Comparison of ENCODE assay signal across 21 mouse cellular contexts in the genomic region with DNA sequence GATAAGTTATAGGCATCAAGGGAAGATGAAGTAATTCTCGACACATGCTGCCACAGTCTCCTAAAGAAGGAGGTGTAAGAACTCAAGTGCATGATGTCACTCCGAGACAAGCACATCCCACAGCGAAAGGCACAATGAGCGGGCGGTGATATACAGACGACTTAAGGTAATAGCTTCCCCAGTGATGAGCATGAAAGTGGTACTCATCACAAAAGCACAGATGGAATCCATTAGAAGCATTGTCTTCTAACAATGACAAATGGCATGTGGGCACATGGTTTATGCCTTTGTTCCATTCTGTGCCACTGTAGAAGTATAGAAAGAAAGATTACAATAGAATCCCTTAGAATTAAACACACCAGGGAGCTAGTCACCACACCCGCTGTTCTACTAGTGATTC.
DNase-seq lines count a peak whose midpoint lies in the region; ATAC-seq and TF ChIP-seq lines count a peak whose summit lies in the region.
"Had no signal": no experiment of that assay in that cellular context is flagged by ENCODE, and none has a peak within 500 bp of the region (broad histone marks: within the 10 kb centered on the region; RNA-seq: fewer than 3 reads in every experiment).

No protein-coding gene starts in this region.

- no peak overlapping the region for H3K27ac ChIP-seq in forebrain, embryonic 14.5 days (ENCODE audit: low read depth, low read length)
- no peak overlapping the region for H3K27ac ChIP-seq in forebrain, embryonic 12.5 days
- no peak overlapping the region for H3K27ac ChIP-seq in midbrain, embryonic 11.5 days (ENCODE audit: low read depth, low read length)
- no peak overlapping the region for H3K27ac ChIP-seq in midbrain, embryonic 13.5 days
- no peak overlapping the region for H3K27ac ChIP-seq in neural tube, embryonic 14.5 days (ENCODE audit: low read depth, low read length)
- no peak overlapping the region for H3K27ac ChIP-seq in intestine, postnatal 0 days (ENCODE audit: low read depth, low read length)
- H3K27ac ChIP-seq: heart, embryonic 13.5 days; layer of hippocampus, adult 2 months; stomach, postnatal 0 days had no signal

- no peak for TF ChIP-seq CTCF in intestine, postnatal 0 days (IDR thresholded peaks at IDR 0.05; ENCODE audit: low read depth)

- no peaks in the 10 kb centered on the region for H3K9me3 ChIP-seq in forebrain, embryonic 14.5 days (replicated peaks; ENCODE audit: control insufficient read depth, low read length)
- H3K9me3 ChIP-seq in forebrain, embryonic 12.5 days = no peaks in the 10 kb centered on the region
- H3K9me3 ChIP-seq in midbrain, embryonic 11.5 days (ENCODE audit: control insufficient read depth, low read length) = no peaks in the 10 kb centered on the region
- no peaks in the 10 kb centered on the region for H3K9me3 ChIP-seq in midbrain, embryonic 13.5 days
- H3K9me3 ChIP-seq in neural tube, embryonic 14.5 days (ENCODE audit: control insufficient read depth, low read length) = no peaks in the 10 kb centered on the region
- H3K9me3 ChIP-seq in intestine, postnatal 0 days (ENCODE audit: control insufficient read depth) = no peaks in the 10 kb centered on the region
- H3K9me3 ChIP-seq: heart, embryonic 13.5 days had no signal

- no peak overlapping the region for H3K9ac ChIP-seq in forebrain, embryonic 14.5 days (ENCODE audit: low read length)
- H3K9ac ChIP-seq in forebrain, embryonic 12.5 days = no peak overlapping the region
- no peak overlapping the region for H3K9ac ChIP-seq in midbrain, embryonic 11.5 days (ENCODE audit: low read length)
- H3K9ac ChIP-seq in midbrain, embryonic 13.5 days (replicated peaks) = no peak overlapping the region
- no peak overlapping the region for H3K9ac ChIP-seq in neural tube, embryonic 14.5 days (replicated peaks; ENCODE audit: low read depth, low read length)
- no peak overlapping the region for H3K9ac ChIP-seq in intestine, postnatal 0 days (ENCODE audit: low read depth, low read length)
- H3K9ac ChIP-seq: heart, embryonic 13.5 days; lung, embryonic 14.5 days had no signal

- no peaks in the 10 kb centered on the region for H3K27me3 ChIP-seq in forebrain, embryonic 14.5 days (replicated peaks; ENCODE audit: control insufficient read depth, insufficient read depth, low read length)
- H3K27me3 ChIP-seq in forebrain, embryonic 12.5 days = no peaks in the 10 kb centered on the region
- H3K27me3 ChIP-seq in midbrain, embryonic 11.5 days (ENCODE audit: control insufficient read depth, insufficient read depth, low read length) = no peaks in the 10 kb centered on the region
- H3K27me3 ChIP-seq in midbrain, embryonic 13.5 days = no peaks in the 10 kb centered on the region
- H3K27me3 ChIP-seq in neural tube, embryonic 14.5 days (ENCODE audit: control insufficient read depth, insufficient read depth, low read length) = no peaks in the 10 kb centered on the region
- no peaks in the 10 kb centered on the region for H3K27me3 ChIP-seq in intestine, postnatal 0 days (replicated peaks; ENCODE audit: control insufficient read depth, insufficient read depth, low read length)
- H3K27me3 ChIP-seq: heart, embryonic 13.5 days had no signal

- no peak overlapping the region for H3K4me2 ChIP-seq in forebrain, embryonic 14.5 days (ENCODE audit: low read length)
- H3K4me2 ChIP-seq in forebrain, embryonic 12.5 days = no peak overlapping the region
- no peak overlapping the region for H3K4me2 ChIP-seq in midbrain, embryonic 11.5 days
- H3K4me2 ChIP-seq in midbrain, embryonic 13.5 days (replicated peaks) = no peak overlapping the region
- H3K4me2 ChIP-seq in neural tube, embryonic 14.5 days (ENCODE audit: low read depth, low read length) = no peak overlapping the region
- H3K4me2 ChIP-seq in intestine, postnatal 0 days (replicated peaks; ENCODE audit: low read depth) = no peak overlapping the region
- H3K4me2 ChIP-seq: heart, embryonic 13.5 days; lung, embryonic 14.5 days had no signal

- 81% methylated on average over 7 of the region's 7 CpGs for WGBS in forebrain, embryonic 14.5 days
- WGBS in forebrain, embryonic 12.5 days = 82% methylated on average over 7 of the region's 7 CpGs
- WGBS in midbrain, embryonic 11.5 days = 91% methylated on average over 7 of the region's 7 CpGs
- 66% methylated on average over 7 of the region's 7 CpGs for WGBS in midbrain, embryonic 13.5 days
- WGBS in neural tube, embryonic 14.5 days = 42% methylated on average over 7 of the region's 7 CpGs
- 91% methylated on average over 7 of the region's 7 CpGs for WGBS in intestine, postnatal 0 days

- no peak for ATAC-seq in forebrain, embryonic 14.5 days
- ATAC-seq in forebrain, embryonic 12.5 days (ENCODE audit: low FRiP score) = no peak
- ATAC-seq in midbrain, embryonic 11.5 days (ENCODE audit: low FRiP score) = no peak
- ATAC-seq in midbrain, embryonic 13.5 days = no peak
- peak; percentile 71 for ATAC-seq in neural tube, embryonic 14.5 days (ENCODE audit: low read depth)
- ATAC-seq in intestine, postnatal 0 days = no peak

- H3K4me1 ChIP-seq in forebrain, embryonic 14.5 days (ENCODE audit: control insufficient read depth, insufficient read depth, low read length) = no peaks in the 10 kb centered on the region
- no peaks in the 10 kb centered on the region for H3K4me1 ChIP-seq in forebrain, embryonic 12.5 days
- H3K4me1 ChIP-seq in midbrain, embryonic 11.5 days (ENCODE audit: control insufficient read depth, insufficient read depth, low read length) = no peaks in the 10 kb centered on the region
- no peaks in the 10 kb centered on the region for H3K4me1 ChIP-seq in midbrain, embryonic 13.5 days (replicated peaks)
- no peaks in the 10 kb centered on the region for H3K4me1 ChIP-seq in neural tube, embryonic 14.5 days (ENCODE audit: control insufficient read depth, insufficient read depth, low read length)
- no peaks in the 10 kb centered on the region for H3K4me1 ChIP-seq in intestine, postnatal 0 days (replicated peaks; ENCODE audit: control insufficient read depth, insufficient read depth, low read length)
- H3K4me1 ChIP-seq: heart, embryonic 13.5 days had no signal

- no peak overlapping the region for H3K4me3 ChIP-seq in forebrain, embryonic 14.5 days (ENCODE audit: low read depth, low read length)
- H3K4me3 ChIP-seq in forebrain, embryonic 12.5 days (replicated peaks) = no peak overlapping the region
- H3K4me3 ChIP-seq in midbrain, embryonic 11.5 days (ENCODE audit: low read depth, low read length) = no peak overlapping the region
- no peak overlapping the region for H3K4me3 ChIP-seq in midbrain, embryonic 13.5 days (replicated peaks)
- no peak overlapping the region for H3K4me3 ChIP-seq in neural tube, embryonic 14.5 days (ENCODE audit: low read depth, low read length)
- no peak overlapping the region for H3K4me3 ChIP-seq in intestine, postnatal 0 days (ENCODE audit: low read depth, low read length)
- H3K4me3 ChIP-seq: heart, embryonic 13.5 days; layer of hippocampus, adult 2 months had no signal

- no peaks in the 10 kb centered on the region for H3K36me3 ChIP-seq in forebrain, embryonic 14.5 days (ENCODE audit: control insufficient read depth, insufficient read depth, low read length)
- H3K36me3 ChIP-seq in forebrain, embryonic 12.5 days (replicated peaks) = no peaks in the 10 kb centered on the region
- no peaks in the 10 kb centered on the region for H3K36me3 ChIP-seq in midbrain, embryonic 11.5 days (ENCODE audit: control insufficient read depth, insufficient read depth, low read length)
- H3K36me3 ChIP-seq in midbrain, embryonic 13.5 days = no peaks in the 10 kb centered on the region
- no peaks in the 10 kb centered on the region for H3K36me3 ChIP-seq in neural tube, embryonic 14.5 days (ENCODE audit: control insufficient read depth, insufficient read depth, low read length)
- H3K36me3 ChIP-seq in intestine, postnatal 0 days (ENCODE audit: control insufficient read depth, insufficient read depth) = 0 out of 2 replicates have a peak, but pooled peaks cover 5% of the 10 kb centered on the region

- peak; percentile 17 for DNase-seq in forebrain, embryonic 14.5 days (ENCODE audit: low spot score)
- DNase-seq in midbrain, embryonic 11.5 days (ENCODE audit: low spot score, missing footprints) = peak; percentile 31
- peak; percentile 56 for DNase-seq in brain, adult 2 months (ENCODE audit: low read depth, low spot score)
- no peak for DNase-seq in layer of hippocampus, postnatal 25 days (ENCODE audit: extremely low spot score in 1 of 2, low spot score in 1 of 2)
- DNase-seq: adrenal gland, postnatal 10 days; cerebellum, adult 18-20 months; cerebellum, postnatal 36 days; heart, postnatal 4 days; kidney, adult 18-20 months; kidney, postnatal 10 days; left cerebral cortex, postnatal 4 days; lung, embryonic 14.5 days; lung, postnatal 4 days; thymus, postnatal 14 days had no signal

Comparison
In these comparisons a context has a peak if more than half of its experiments do, and no peak if none do; other contexts are left out.
1. DNase-seq: peak in forebrain, embryonic 14.5 days (single experiment), midbrain, embryonic 11.5 days (single experiment) and brain, adult 2 months (single experiment); none in layer of hippocampus, postnatal 25 days (0 of 2).